In the genomic region with DNA sequence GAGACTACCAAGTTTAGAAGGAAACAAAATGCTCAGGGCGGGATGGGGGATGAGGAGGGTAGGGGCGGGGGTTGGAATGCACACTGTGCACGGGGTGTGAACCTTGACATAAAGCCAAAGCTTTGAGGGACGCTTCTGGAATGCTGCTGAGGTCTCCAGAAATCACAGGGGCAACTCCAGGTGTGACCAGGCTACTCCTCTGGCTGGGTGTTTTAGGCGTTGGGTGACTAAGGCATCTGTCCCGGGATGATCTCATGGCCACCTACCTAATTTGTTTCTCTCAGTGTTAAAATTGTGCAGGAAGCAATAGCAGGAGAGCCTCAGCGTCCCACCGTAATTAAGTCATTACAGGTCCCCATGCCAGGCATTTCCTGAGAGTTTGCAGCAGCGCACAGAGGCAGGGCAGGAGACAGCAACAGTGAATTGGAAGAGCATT, we compare ENCODE assay signal across 11 mouse cellular contexts. TPM values are rescaled to one million over a fixed set of nuclear protein-coding genes. Genes with fewer than 3 reads are reported as not detected.
DNase-seq lines count a peak whose midpoint lies in the region; ATAC-seq and TF ChIP-seq lines count a peak whose summit lies in the region.
"Had no signal": no experiment of that assay in that cellular context is flagged by ENCODE, and none has a peak within 500 bp of the region (broad histone marks: within the 10 kb centered on the region; RNA-seq: fewer than 3 reads in every experiment).

No protein-coding gene starts in this region.

- ATAC-seq in heart, embryonic 12.5 days (ENCODE audit: insufficient number of reproducible peaks, low FRiP score), result peak; percentile 51; the same call in 1 of the 2 replicates
- peak; percentile 73 for ATAC-seq in Patski
- no peak for ATAC-seq in forebrain, postnatal 0 days
- ATAC-seq in midbrain, embryonic 11.5 days (ENCODE audit: low FRiP score), result peak; percentile 72; the same call in 1 of the 2 replicates
- ATAC-seq: liver, postnatal 0 days had no signal

- intact Hi-C loops in heart, postnatal 10 days (cut with DNase I), result no loop called here

- CTCF ChIA-PET in Patski (lab: Charles Lee), result no interaction called here

- no peaks in the 10 kb centered on the region for H3K36me3 ChIP-seq in heart, embryonic 12.5 days
- no peaks in the 10 kb centered on the region for H3K36me3 ChIP-seq in forebrain, postnatal 0 days (ENCODE audit: insufficient read depth)
- H3K36me3 ChIP-seq in midbrain, embryonic 11.5 days (ENCODE audit: control insufficient read depth, insufficient read depth, low read length), result no peaks in the 10 kb centered on the region

- H3K9me3 ChIP-seq in heart, embryonic 12.5 days (replicated peaks), result no peaks in the 10 kb centered on the region
- H3K9me3 ChIP-seq in forebrain, postnatal 0 days (ENCODE audit: low read length), result no peaks in the 10 kb centered on the region
- H3K9me3 ChIP-seq in midbrain, embryonic 11.5 days (ENCODE audit: control insufficient read depth, low read length), result no peaks in the 10 kb centered on the region

- H3K4me1 ChIP-seq in heart, embryonic 12.5 days (replicated peaks), result 0 out of 2 replicates have a peak, but pooled peaks cover 3% of the 10 kb centered on the region
- H3K4me1 ChIP-seq in forebrain, postnatal 0 days (ENCODE audit: insufficient read depth), result no peaks in the 10 kb centered on the region
- peaks cover 3% of the 10 kb centered on the region; the same call in 1 of the 2 replicates for H3K4me1 ChIP-seq in midbrain, embryonic 11.5 days (ENCODE audit: control insufficient read depth, insufficient read depth, low read length)

- no peak overlapping the region for H3K9ac ChIP-seq in heart, embryonic 12.5 days
- H3K9ac ChIP-seq in forebrain, postnatal 0 days, result no peak overlapping the region
- H3K9ac ChIP-seq in midbrain, embryonic 11.5 days (ENCODE audit: low read length), result no peak overlapping the region
- H3K9ac ChIP-seq: liver, postnatal 0 days had no signal

- H3K4me2 ChIP-seq in heart, embryonic 12.5 days, result peak overlapping the region; percentile 59
- peak overlapping the region; percentile 27 for H3K4me2 ChIP-seq in forebrain, postnatal 0 days (ENCODE audit: low read depth)
- no peak overlapping the region; the same call in 1 of the 2 replicates for H3K4me2 ChIP-seq in midbrain, embryonic 11.5 days

- in situ Hi-C loops in Patski (cut with MboI; ENCODE audit: low pct_unique_long_range_greater_than_20kb), result no loop called here

- no peak for DNase-seq in heart, postnatal 10 days
- DNase-seq in Patski (ENCODE audit: low read depth, low spot score), result no peak
- DNase-seq in forebrain, postnatal 0 days, result peak; percentile 15
- DNase-seq in midbrain, embryonic 11.5 days (ENCODE audit: low spot score, missing footprints), result peak; percentile 85
- no peak for DNase-seq in left cerebral cortex, adult 8-10 months (ENCODE audit: low spot score in 2 of 2)
- DNase-seq in thymus, postnatal 25 days, result no peak
- DNase-seq in layer of hippocampus, postnatal 10 days (ENCODE audit: low spot score in 2 of 2), result no peak
- DNase-seq: B cell, adult 2 months; liver, postnatal 0 days; right cerebral cortex, postnatal 14 days had no signal

- no peaks in the 10 kb centered on the region; the same call in 1 of the 2 replicates for H3K27me3 ChIP-seq in heart, embryonic 12.5 days (replicated peaks)
- no peaks in the 10 kb centered on the region for H3K27me3 ChIP-seq in Patski
- H3K27me3 ChIP-seq in forebrain, postnatal 0 days (ENCODE audit: insufficient read depth, low read length), result no peaks in the 10 kb centered on the region
- H3K27me3 ChIP-seq in midbrain, embryonic 11.5 days (ENCODE audit: control insufficient read depth, insufficient read depth, low read length), result no peaks in the 10 kb centered on the region

- no peak overlapping the region; the same call in 1 of the 2 replicates for H3K4me3 ChIP-seq in heart, embryonic 12.5 days
- H3K4me3 ChIP-seq in forebrain, postnatal 0 days (ENCODE audit: low read depth, low read length), result no peak overlapping the region
- H3K4me3 ChIP-seq in midbrain, embryonic 11.5 days (ENCODE audit: low read depth, low read length), result no peak overlapping the region

- TF ChIP-seq CTCF in Patski (IDR thresholded peaks at IDR 0.05), result no peak
- TF ChIP-seq CTCF in forebrain, postnatal 0 days (IDR thresholded peaks at IDR 0.05; ENCODE audit: low read depth), result no peak

- POLR2A ChIA-PET in Patski (lab: Charles Lee), result interaction anchor here (0.6 kb wide), 1 partner anchor 609 kb away, joined by 3 read pairs; no protein-coding TSS in a partner anchor

- H3K27ac ChIP-seq in heart, embryonic 12.5 days (ENCODE audit: poor library complexity, severe bottlenecking), result no peak overlapping the region
- H3K27ac ChIP-seq in forebrain, postnatal 0 days (ENCODE audit: low read depth, low read length), result no peak overlapping the region
- H3K27ac ChIP-seq in midbrain, embryonic 11.5 days (ENCODE audit: low read depth, low read length), result no peak overlapping the region

- WGBS in heart, embryonic 12.5 days, result 8% methylated on average over 9 of the region's 9 CpGs
- WGBS in forebrain, postnatal 0 days, result 10% methylated on average over 9 of the region's 9 CpGs
- 9% methylated on average over 9 of the region's 9 CpGs for WGBS in midbrain, embryonic 11.5 days

RNA-seq across cellular contexts. Expression of gene Lrig3, which starts 48.5 kb away (rescaled TPM):
- 1.8 and 2.0 TPM in 2 replicates for polyA plus RNA-seq in heart, embryonic 12.5 days (2016; fragmentation: Nextera tagmentation; extraction: Ambion mirVana)
- total RNA-seq in heart, postnatal 10 days (2021), result 1 to 10 TPM; 3.0 TPM
- polyA plus RNA-seq in Patski (2021), result 41.9 TPM
- 2.8 and 5.2 TPM in 2 replicates for total RNA-seq in forebrain, postnatal 0 days (2014; rRNA removed)
- polyA plus RNA-seq in forebrain, postnatal 0 days (2015; fragmentation: Nextera tagmentation; extraction: Ambion mirVana), result 1.6 and 1.7 TPM in 2 replicates
- polyA plus RNA-seq in midbrain, embryonic 11.5 days (2014; fragmentation: Nextera tagmentation; extraction: Ambion mirVana), result 9.2 and 9.5 TPM in 2 replicates
- total RNA-seq in left cerebral cortex, adult 8-10 months (2022), result 1 to 10 TPM; 3.3 to 5.7 (median 4.1) TPM
- total RNA-seq in layer of hippocampus, postnatal 10 days (2021), result 1 to 10 TPM; 3.0 to 4.0 TPM

Comparison
In these comparisons a context has a peak if more than half of its experiments do, and no peak if none do; other contexts are left out.
1. DNase-seq: peak in forebrain, postnatal 0 days (single experiment) and midbrain, embryonic 11.5 days (single experiment); none in heart, postnatal 10 days (0 of 2), Patski (single experiment), left cerebral cortex, adult 8-10 months (0 of 2), thymus, postnatal 25 days (single experiment) and layer of hippocampus, postnatal 10 days (0 of 2).